Mouse (Mus musculus) spleen, embryonic (tissue): ENCODE measurements around the gene Bcl2l13.
"Not testable (repeated sequence)": the region's sequence is repeated elsewhere in the genome, so short reads cannot be mapped to it uniquely, and the experiment has no call there.

Experiments used
- CTCF ChIA-PET: fragments of 350-600 bp; sonication (Branson Sonifier 250); formaldehyde crosslinking; loops from one replicate; lab custom pipeline; 2022; lab: Charles Lee

Gene Bcl2l13

GRCm38 (mm10) chr6:120830056-120830455, 6.0 kb upstream of the Bcl2l13 start:
- CTCF ChIA-PET = no interaction called here

- CTCF ChIA-PET = no interaction called here
These were observed 5.0 kb upstream of the Bcl2l13 start for GRCm38 (mm10) chr6:120830866-120831608.

GRCm38 (mm10) chr6:120832097-120832496, 3.9 kb upstream of the Bcl2l13 start:
- CTCF ChIA-PET = no interaction called here

GRCm38 (mm10) chr6:120834766-120835321, 1.2 kb upstream of the Bcl2l13 start:
- CTCF ChIA-PET = interaction anchor here (1.0 kb wide), 1 partner anchor 12 kb away, joined by 7 read pairs; the partner anchor contains the start of gene Atp6v1e1

- CTCF ChIA-PET = interaction anchor here (1.0 kb wide), 1 partner anchor 345 kb away, joined by 4 read pairs; no protein-coding TSS in a partner anchor
These were observed 558 bp downstream of the Bcl2l13 start for GRCm38 (mm10) chr6:120836389-120837151.

- CTCF ChIA-PET = no interaction called here
These were observed 1.1 kb downstream of the Bcl2l13 start for GRCm38 (mm10) chr6:120837152-120837530.

GRCm38 (mm10) chr6:120840258-120840657, 4.2 kb downstream of the Bcl2l13 start:
- CTCF ChIA-PET = no interaction called here

- CTCF ChIA-PET = no interaction called here
These were observed 5.7 kb downstream of the Bcl2l13 start for GRCm38 (mm10) chr6:120841754-120842153.

GRCm38 (mm10) chr6:120850720-120851119, 14.7 kb downstream of the Bcl2l13 start:
- CTCF ChIA-PET = not testable (repeated sequence)

GRCm38 (mm10) chr6:120854413-120854812, 18.4 kb downstream of the Bcl2l13 start:
- CTCF ChIA-PET = no interaction called here

- CTCF ChIA-PET = no interaction called here
These were observed 22.3 kb downstream of the Bcl2l13 start for GRCm38 (mm10) chr6:120858217-120858711.

- CTCF ChIA-PET = interaction anchor here (0.5 kb wide), 1 partner anchor 118 kb away, joined by 3 read pairs; no protein-coding TSS in a partner anchor
These were observed 24.1 kb downstream of the Bcl2l13 start for GRCm38 (mm10) chr6:120860079-120860478.

GRCm38 (mm10) chr6:120866051-120866814, 30.2 kb downstream of the Bcl2l13 start:
- CTCF ChIA-PET = no interaction called here

GRCm38 (mm10) chr6:120868824-120869223, 32.8 kb downstream of the Bcl2l13 start:
- CTCF ChIA-PET = interaction anchor here (0.5 kb wide), 1 partner anchor 1093 kb away, joined by 4 read pairs; no protein-coding TSS in a partner anchor

GRCm38 (mm10) chr6:120871286-120871685, 35.3 kb downstream of the Bcl2l13 start:
- CTCF ChIA-PET = interaction anchor here (0.6 kb wide), 1 partner anchor 26 kb away, joined by 3 read pairs; no protein-coding TSS in a partner anchor

- CTCF ChIA-PET = no interaction called here
These were observed 37.9 kb downstream of the Bcl2l13 start for GRCm38 (mm10) chr6:120873874-120874273.

- CTCF ChIA-PET = interaction anchor here (0.6 kb wide), 1 partner anchor 127 kb away, joined by 7 read pairs; no protein-coding TSS in a partner anchor
These were observed 43.0 kb downstream of the Bcl2l13 start for GRCm38 (mm10) chr6:120879046-120879445.

- CTCF ChIA-PET = no interaction called here
These were observed 48.4 kb downstream of the Bcl2l13 start for GRCm38 (mm10) chr6:120884436-120884835.

GRCm38 (mm10) chr6:120886696-120887095, 50.7 kb downstream of the Bcl2l13 start:
- CTCF ChIA-PET = no interaction called here

- CTCF ChIA-PET = no interaction called here
These were observed 58.1 kb downstream of the Bcl2l13 start for GRCm38 (mm10) chr6:120894089-120894488.

- CTCF ChIA-PET = no interaction called here
These were observed 58.5 kb downstream of the Bcl2l13 start for GRCm38 (mm10) chr6:120894524-120894923.
